Mouse (Mus musculus) kidney, embryonic 15.5 days (tissue): ENCODE data around the gene Ccdc160. TPM values are rescaled to one million over a fixed set of nuclear protein-coding genes. Genes with fewer than 3 reads are reported as not detected.

Experiments used
- ATAC-seq: fragments of 200-750 bp; cut with Nextera tagmentation; replicated peaks from 2 replicates; pipeline ENCODE4 v1.8.0; 2017; ENCODE audit warnings: moderate TSS enrichment; ENCODE audit not compliant: low FRiP score
- H3K27ac ChIP-seq: fragments of 300-500 bp; sonication (generic); 2 replicates; pipeline ENCODE4 v1.5.1; 2015; ENCODE audit warnings: mild to moderate bottlenecking, inconsistent platforms
- H3K27me3 ChIP-seq: fragments of 300-500 bp; sonication (generic); 2 replicates; pipeline ENCODE4 v1.6.1; 2015; ENCODE audit warnings: inconsistent platforms
- H3K36me3 ChIP-seq: fragments of 300-500 bp; sonication (generic); 2 replicates; pipeline ENCODE4 v1.6.1; 2015; ENCODE audit warnings: inconsistent platforms
- H3K4me1 ChIP-seq: fragments of 300-500 bp; sonication (generic); 2 replicates; pipeline ENCODE4 v1.6.1; 2015; ENCODE audit warnings: inconsistent platforms
- H3K4me2 ChIP-seq: fragments of 300-500 bp; sonication (generic); 2 replicates; pipeline ENCODE4 v1.6.1; 2015; ENCODE audit warnings: moderate library complexity, mild to moderate bottlenecking, inconsistent platforms
- H3K4me3 ChIP-seq: fragments of 300-500 bp; sonication (generic); replicated peaks from 2 replicates; pipeline ENCODE4 v1.5.1; 2015; ENCODE audit warnings: mild to moderate bottlenecking, inconsistent platforms
- H3K9ac ChIP-seq: fragments of 300-500 bp; sonication (generic); 2 replicates; pipeline ENCODE4 v1.6.1; 2015; ENCODE audit warnings: mild to moderate bottlenecking, inconsistent platforms
- H3K9me3 ChIP-seq: fragments of 300-500 bp; sonication (generic); replicated peaks from 2 replicates; pipeline ENCODE4 v1.6.1; 2016; ENCODE audit warnings: inconsistent platforms
- WGBS: fragments of 180-500 bp; shearing (Covaris S2); methylation state at CpG from one replicate; pipeline ENCODE4 v1.1.7; 2015; ENCODE audit warnings: mixed read lengths; 5-methylcytosine and 5-hydroxymethylcytosine counted together
- polyA plus RNA-seq: library from polyadenylated mRNA; unstranded; fragments of >200 nt; fragmentation: Nextera tagmentation; extraction: Ambion mirVana; gene quantifications from 2 replicates; pipeline ENCODE4 v1.2.1, GENCODE M21; 2015

Ccdc160 gene
- polyA plus RNA-seq, result 5.7 and 6.3 TPM in 2 replicates

- peak within 1 kb of the TSS; percentile 61 for H3K4me2 ChIP-seq
- 17% methylated on average over 26 of the region's 26 CpGs for WGBS
- peak; percentile 97 for ATAC-seq
- 0 out of 2 replicates have a peak, but pooled peaks cover 6% of the 10 kb centered on the region for H3K4me1 ChIP-seq
- H3K27ac ChIP-seq, result peak within 1 kb of the TSS; percentile 75
- peak within 1 kb of the TSS; percentile 47 for H3K4me3 ChIP-seq
- 0 out of 2 replicates have a peak, but pooled peaks cover 2% of the 10 kb centered on the region for H3K27me3 ChIP-seq
- no peaks in the 10 kb centered on the region for H3K9me3 ChIP-seq
- 0 out of 2 replicates have a peak within 1 kb of the TSS, but pooled peaks have one; percentile 33 for H3K9ac ChIP-seq
- no peaks in the 10 kb centered on the region for H3K36me3 ChIP-seq
Measured at GRCm38 (mm10) chrX:52790980-52791593, at the start of gene Ccdc160. Gene Ccdc160 (plus strand): TSS chrX:52791200.

GRCm38 (mm10) chrX:52743781-52744180 is 47.2 kb upstream of the Ccdc160 start:
- H3K4me3 ChIP-seq, result peak overlapping the region; percentile 52
- H3K9ac ChIP-seq, result peak overlapping the region; percentile 36; the same call in 1 of the 2 replicates
- no peak for ATAC-seq
- H3K9me3 ChIP-seq, result no peaks in the 10 kb centered on the region
- no peak overlapping the region for H3K27ac ChIP-seq
- 21% methylated on average over 15 of the region's 15 CpGs for WGBS
- peaks cover 43% of the 10 kb centered on the region for H3K27me3 ChIP-seq
- no peaks in the 10 kb centered on the region for H3K36me3 ChIP-seq
- H3K4me2 ChIP-seq, result peak overlapping the region; percentile 89
- H3K4me1 ChIP-seq, result no peaks in the 10 kb centered on the region

GRCm38 (mm10) chrX:52744201-52745051 is 46.6 kb upstream of the Ccdc160 start:
- peak; percentile 56; the same call in 1 of the 2 replicates for ATAC-seq

GRCm38 (mm10) chrX:52745462-52745861 is 45.5 kb upstream of the Ccdc160 start:
- Histone ChIP-seq H3K9ac (no peak overlapping the region), H3K27ac (no peak overlapping the region), H3K27me3 (peaks cover 47% of the 10 kb centered on the region), H3K4me3 (no peak overlapping the region; the same call in 1 of the 2 replicates), H3K4me2 (peak overlapping the region; percentile 89), H3K36me3 (no peaks in the 10 kb centered on the region), H3K9me3 (no peaks in the 10 kb centered on the region), H3K4me1 (no peaks in the 10 kb centered on the region)
- 15% methylated on average over 8 of the region's 8 CpGs for WGBS
- ATAC-seq, result no peak

More at GRCm38 (mm10) chrX:52744201-52745051, 46.6 kb upstream of the Ccdc160 start:
- Histone ChIP-seq H3K36me3 (no peaks in the 10 kb centered on the region), H3K9ac (peak overlapping the region; percentile 36), H3K4me3 (peak overlapping the region; percentile 52), H3K4me1 (no peaks in the 10 kb centered on the region), H3K9me3 (no peaks in the 10 kb centered on the region), H3K27ac (no peak overlapping the region), H3K27me3 (peaks cover 43% of the 10 kb centered on the region), H3K4me2 (peak overlapping the region; percentile 89)
- 20% methylated on average over 50 of the region's 50 CpGs for WGBS

GRCm38 (mm10) chrX:52745917-52746316 is 45.1 kb upstream of the Ccdc160 start:
- no peak overlapping the region for H3K4me3 ChIP-seq
- peak overlapping the region; percentile 89 for H3K4me2 ChIP-seq
- no peaks in the 10 kb centered on the region for H3K9me3 ChIP-seq
- peaks cover 50% of the 10 kb centered on the region for H3K27me3 ChIP-seq
- no peaks in the 10 kb centered on the region for H3K4me1 ChIP-seq
- H3K36me3 ChIP-seq, result no peaks in the 10 kb centered on the region
- ATAC-seq, result no peak
- no peak overlapping the region for H3K9ac ChIP-seq
- 21% methylated on average over 10 of the region's 10 CpGs for WGBS
- no peak overlapping the region for H3K27ac ChIP-seq

- H3K4me1 ChIP-seq, result no peaks in the 10 kb centered on the region
- WGBS, result 70% methylated on average over 1 of the region's 1 CpGs
- peaks cover 49% of the 10 kb centered on the region for H3K27me3 ChIP-seq
- H3K4me2 ChIP-seq, result no peak overlapping the region
- no peaks in the 10 kb centered on the region for H3K36me3 ChIP-seq
- H3K4me3 ChIP-seq, result no peak overlapping the region
- no peak overlapping the region for H3K27ac ChIP-seq
- no peaks in the 10 kb centered on the region for H3K9me3 ChIP-seq
- no peak overlapping the region for H3K9ac ChIP-seq
- ATAC-seq, result 0 out of 2 replicates have a peak, but pooled peaks have one; percentile 29
Measured at GRCm38 (mm10) chrX:52746849-52747248, 44.2 kb upstream of the Ccdc160 start.

- no peak for ATAC-seq
- peaks cover 24% of the 10 kb centered on the region for H3K27me3 ChIP-seq
- 22% methylated on average over 6 of the region's 6 CpGs for WGBS
- H3K27ac ChIP-seq, result no peak overlapping the region
- no peaks in the 10 kb centered on the region for H3K4me1 ChIP-seq
- no peak overlapping the region for H3K4me2 ChIP-seq
- no peak overlapping the region for H3K9ac ChIP-seq
- no peaks in the 10 kb centered on the region for H3K36me3 ChIP-seq
- no peak overlapping the region for H3K4me3 ChIP-seq
- no peaks in the 10 kb centered on the region for H3K9me3 ChIP-seq
Measured at GRCm38 (mm10) chrX:52753491-52754085, 37.4 kb upstream of the Ccdc160 start.

GRCm38 (mm10) chrX:52757164-52757563 is 33.8 kb upstream of the Ccdc160 start:
- 88% methylated on average over 3 of the region's 3 CpGs for WGBS
- peaks cover 17% of the 10 kb centered on the region for H3K27me3 ChIP-seq
- no peak overlapping the region for H3K9ac ChIP-seq
- H3K4me1 ChIP-seq, result no peaks in the 10 kb centered on the region
- no peaks in the 10 kb centered on the region for H3K9me3 ChIP-seq
- no peak for ATAC-seq
- no peak overlapping the region for H3K4me2 ChIP-seq
- H3K4me3 ChIP-seq, result no peak overlapping the region
- H3K27ac ChIP-seq, result no peak overlapping the region
- no peaks in the 10 kb centered on the region for H3K36me3 ChIP-seq

- no peak overlapping the region for H3K4me2 ChIP-seq
- no peaks in the 10 kb centered on the region for H3K9me3 ChIP-seq
- no peaks in the 10 kb centered on the region for H3K36me3 ChIP-seq
- no peak overlapping the region for H3K9ac ChIP-seq
- peaks cover 13% of the 10 kb centered on the region for H3K27me3 ChIP-seq
- ATAC-seq, result no peak
- no peaks in the 10 kb centered on the region for H3K4me1 ChIP-seq
- H3K4me3 ChIP-seq, result no peak overlapping the region
- no peak overlapping the region for H3K27ac ChIP-seq
- 82% methylated on average over 2 of the region's 2 CpGs for WGBS
Measured at GRCm38 (mm10) chrX:52759232-52759631, 31.8 kb upstream of the Ccdc160 start.

- ATAC-seq, result no peak
- no peaks in the 10 kb centered on the region for H3K36me3 ChIP-seq
- WGBS, result 55% methylated on average over 4 of the region's 4 CpGs
Measured at GRCm38 (mm10) chrX:52760191-52760945, 30.6 kb upstream of the Ccdc160 start.

GRCm38 (mm10) chrX:52762221-52762620 is 28.8 kb upstream of the Ccdc160 start:
- no peak overlapping the region for H3K4me2 ChIP-seq
- WGBS, result 74% methylated on average over 4 of the region's 4 CpGs
- H3K9me3 ChIP-seq, result no peaks in the 10 kb centered on the region
- H3K27me3 ChIP-seq, result no peaks in the 10 kb centered on the region
- no peaks in the 10 kb centered on the region for H3K36me3 ChIP-seq
- no peak for ATAC-seq
- no peak overlapping the region for H3K9ac ChIP-seq
- no peak overlapping the region for H3K4me3 ChIP-seq
- no peaks in the 10 kb centered on the region for H3K4me1 ChIP-seq
- no peak overlapping the region for H3K27ac ChIP-seq

More at GRCm38 (mm10) chrX:52760191-52760945, 30.6 kb upstream of the Ccdc160 start:
- Histone ChIP-seq H3K27me3 (peaks cover 2% of the 10 kb centered on the region; the same call in 1 of the 2 replicates), H3K27ac (no peak overlapping the region), H3K4me2 (no peak overlapping the region), H3K4me1 (no peaks in the 10 kb centered on the region), H3K9me3 (no peaks in the 10 kb centered on the region), H3K9ac (no peak overlapping the region), H3K4me3 (no peak overlapping the region)
